Mouse (Mus musculus) kidney, embryonic 16.5 days (tissue): Measurements from ENCODE around the gene Itga4. TPM values are rescaled to one million over a fixed set of nuclear protein-coding genes. Genes with fewer than 3 reads are reported as not detected.

Experiments used
- ATAC-seq: fragments of 200-750 bp; cut with Nextera tagmentation; 2 replicates; pipeline ENCODE4 v1.8.0; 2017; ENCODE audit warnings: moderate TSS enrichment; ENCODE audit not compliant: low FRiP score, low TSS enrichment
- H3K27ac ChIP-seq: fragments of 300-500 bp; sonication (generic); 2 replicates; pipeline ENCODE4 v1.5.1; 2014; ENCODE audit warnings: low read length
- H3K27me3 ChIP-seq: fragments of 300-500 bp; sonication (generic); 2 replicates; pipeline ENCODE4 v1.6.1; 2014; ENCODE audit warnings: low read length, control low read depth, mixed read lengths; ENCODE audit not compliant: insufficient read depth
- H3K36me3 ChIP-seq: fragments of 300-500 bp; sonication (generic); 2 replicates; pipeline ENCODE4 v1.6.1; 2014; ENCODE audit warnings: low read length, control low read depth, mixed read lengths; ENCODE audit not compliant: insufficient read depth
- H3K4me1 ChIP-seq: fragments of 300-500 bp; sonication (generic); 2 replicates; pipeline ENCODE4 v1.6.1; 2014; ENCODE audit warnings: low read length, control low read depth, mixed read lengths; ENCODE audit not compliant: insufficient read depth
- H3K4me2 ChIP-seq: fragments of 300-500 bp; sonication (generic); replicated peaks from 2 replicates; pipeline ENCODE4 v1.6.1; 2014; ENCODE audit warnings: low read depth, low read length
- H3K4me3 ChIP-seq: fragments of 300-500 bp; sonication (generic); 2 replicates; pipeline ENCODE4 v1.5.1; 2014; ENCODE audit warnings: mild to moderate bottlenecking, low read length
- H3K9ac ChIP-seq: fragments of 300-500 bp; sonication (generic); replicated peaks from 2 replicates; pipeline ENCODE4 v1.6.1; 2014; ENCODE audit warnings: low read length
- H3K9me3 ChIP-seq: fragments of 300-500 bp; sonication (generic); 2 replicates; pipeline ENCODE4 v1.6.1; 2016; ENCODE audit warnings: low read length, control low read depth
- WGBS: fragments of 180-500 bp; shearing (Covaris S2); extraction: QIAGEN DNeasy Blood & Tissue Kit; methylation state at CpG from one replicate; pipeline ENCODE4 v1.1.7; 2014; 5-methylcytosine and 5-hydroxymethylcytosine counted together
- polyA plus RNA-seq: library from polyadenylated mRNA; unstranded; fragments of >200 nt; fragmentation: Nextera tagmentation; extraction: Ambion mirVana; gene quantifications from 2 replicates; pipeline ENCODE4 v1.2.1, GENCODE M21; 2015

Itga4 gene
- polyA plus RNA-seq, 1 experiment from 2014 or later, result 4.2 TPM

DNA sequence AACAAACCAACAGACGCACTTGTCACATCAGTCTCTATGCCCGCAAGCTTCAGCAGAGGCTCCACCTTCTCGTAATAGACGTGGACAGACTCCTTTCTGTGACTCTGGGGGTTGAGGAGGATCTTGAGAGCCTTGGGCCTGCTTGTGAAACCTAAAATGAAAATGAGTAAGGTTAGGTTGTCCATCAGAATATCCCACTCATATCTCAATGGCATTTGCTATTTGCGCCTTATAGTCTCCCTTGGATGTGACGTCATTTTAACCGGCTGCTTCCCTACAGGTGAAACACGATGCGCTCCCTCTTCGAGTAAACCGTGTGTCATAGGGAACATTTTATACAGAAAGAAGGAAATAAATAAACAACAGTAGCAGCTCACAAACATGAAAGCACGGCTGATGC is 113.4 kb downstream of the Itga4 start:
- Histone ChIP-seq H3K4me2 (no peak overlapping the region), H3K27ac (no peak overlapping the region), H3K9me3 (no peaks in the 10 kb centered on the region), H3K4me3 (no peak overlapping the region), H3K27me3 (no peaks in the 10 kb centered on the region), H3K36me3 (no peaks in the 10 kb centered on the region), H3K9ac (no peak overlapping the region), H3K4me1 (0 out of 2 replicates have a peak, but pooled peaks cover 4% of the 10 kb centered on the region)
- 75% methylated on average over 12 of the region's 12 CpGs for WGBS
- no peak for ATAC-seq

DNA sequence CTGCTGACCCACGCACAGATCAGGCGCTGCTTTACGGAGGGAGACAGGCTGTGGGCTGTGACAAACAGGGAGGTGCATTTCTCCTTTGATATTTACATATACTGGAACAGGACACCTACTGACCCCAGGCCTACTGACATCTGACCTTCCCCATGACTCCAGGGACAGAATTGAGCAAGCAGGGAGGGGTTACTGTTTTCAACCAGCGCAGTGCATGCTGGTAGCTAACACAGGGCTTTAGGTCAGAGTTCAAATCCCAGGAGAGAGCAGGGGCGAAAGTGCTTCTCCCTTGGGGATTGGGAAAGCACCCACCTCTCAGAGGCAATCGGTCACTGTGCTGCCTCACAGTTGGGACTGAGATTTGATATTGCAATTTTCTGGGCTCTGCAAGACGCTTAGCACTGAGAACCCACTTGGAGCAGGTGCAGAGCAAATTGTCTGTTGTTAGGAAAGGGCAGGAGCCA is 113.9 kb downstream of the Itga4 start:
- H3K27me3 ChIP-seq, result no peaks in the 10 kb centered on the region
- no peak overlapping the region for H3K27ac ChIP-seq
- H3K4me2 ChIP-seq, result no peak overlapping the region
- 0 out of 2 replicates have a peak, but pooled peaks cover 4% of the 10 kb centered on the region for H3K4me1 ChIP-seq
- H3K36me3 ChIP-seq, result no peaks in the 10 kb centered on the region
- 56% methylated on average over 7 of the region's 7 CpGs for WGBS
- H3K9me3 ChIP-seq, result no peaks in the 10 kb centered on the region
- H3K4me3 ChIP-seq, result no peak overlapping the region
- no peak overlapping the region for H3K9ac ChIP-seq
- 0 out of 2 replicates have a peak, but pooled peaks have one; percentile 27 for ATAC-seq

DNA sequence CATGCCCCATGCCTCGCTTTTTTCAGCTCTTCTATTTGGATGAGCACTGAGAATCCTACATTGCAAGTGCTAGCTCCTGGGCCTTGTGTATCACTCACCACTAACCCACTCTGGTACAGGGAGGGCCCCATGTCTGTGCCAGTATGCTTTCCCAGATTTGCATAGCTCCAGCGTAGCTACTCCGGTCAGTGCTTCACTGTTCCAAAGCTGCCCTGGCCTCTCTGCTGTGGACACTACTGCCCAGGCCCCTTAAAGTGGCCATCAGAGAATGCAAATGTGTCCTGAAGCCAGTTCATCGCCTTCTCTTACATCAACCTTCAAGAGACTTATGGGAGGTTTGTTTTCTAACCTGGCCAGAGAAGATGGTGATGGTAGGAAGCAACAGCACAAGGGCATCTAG is 114.7 kb downstream of the Itga4 start:
- Histone ChIP-seq H3K4me1 (0 out of 2 replicates have a peak, but pooled peaks cover 4% of the 10 kb centered on the region), H3K4me2 (no peak overlapping the region), H3K9me3 (no peaks in the 10 kb centered on the region), H3K27ac (no peak overlapping the region), H3K27me3 (no peaks in the 10 kb centered on the region), H3K36me3 (no peaks in the 10 kb centered on the region), H3K9ac (no peak overlapping the region), H3K4me3 (no peak overlapping the region)
- ATAC-seq, result 0 out of 2 replicates have a peak, but pooled peaks have one; percentile 42
- 79% methylated on average over 4 of the region's 4 CpGs for WGBS

DNA sequence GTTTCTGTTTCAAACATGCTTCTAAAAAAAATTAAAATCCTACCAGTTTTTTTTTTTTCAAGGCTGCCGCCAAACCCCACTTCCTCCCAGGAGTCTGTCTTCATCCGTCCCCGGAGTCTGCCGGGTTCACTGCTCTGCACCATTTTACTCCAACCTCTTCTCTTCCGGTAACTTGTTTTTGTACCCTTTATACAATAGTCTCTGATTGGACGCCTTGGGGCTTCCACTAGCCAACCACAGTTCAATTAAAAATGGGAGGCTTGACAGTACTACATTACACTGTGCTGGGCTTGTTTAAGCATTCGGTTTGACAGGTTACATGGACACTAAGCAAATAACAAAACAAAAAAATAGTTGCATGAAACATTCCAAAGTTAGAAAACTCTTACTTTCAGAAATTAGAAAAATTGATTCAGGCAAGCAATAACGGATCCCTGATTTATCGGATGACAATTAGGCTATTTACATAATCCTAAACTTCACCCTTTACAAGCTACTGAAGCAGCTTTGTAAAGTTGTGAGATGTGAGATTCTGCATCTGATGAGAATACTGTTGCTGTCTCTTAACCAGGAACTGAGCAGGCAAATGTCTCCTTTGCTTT is 115.6 kb downstream of the Itga4 start:
- no peak for ATAC-seq
- Histone ChIP-seq H3K27me3 (no peaks in the 10 kb centered on the region), H3K9me3 (no peaks in the 10 kb centered on the region), H3K36me3 (no peaks in the 10 kb centered on the region), H3K27ac (no peak overlapping the region), H3K4me3 (no peak overlapping the region), H3K9ac (no peak overlapping the region), H3K4me1 (0 out of 2 replicates have a peak, but pooled peaks cover 4% of the 10 kb centered on the region), H3K4me2 (no peak overlapping the region)
- WGBS, result 78% methylated on average over 9 of the region's 9 CpGs

DNA sequence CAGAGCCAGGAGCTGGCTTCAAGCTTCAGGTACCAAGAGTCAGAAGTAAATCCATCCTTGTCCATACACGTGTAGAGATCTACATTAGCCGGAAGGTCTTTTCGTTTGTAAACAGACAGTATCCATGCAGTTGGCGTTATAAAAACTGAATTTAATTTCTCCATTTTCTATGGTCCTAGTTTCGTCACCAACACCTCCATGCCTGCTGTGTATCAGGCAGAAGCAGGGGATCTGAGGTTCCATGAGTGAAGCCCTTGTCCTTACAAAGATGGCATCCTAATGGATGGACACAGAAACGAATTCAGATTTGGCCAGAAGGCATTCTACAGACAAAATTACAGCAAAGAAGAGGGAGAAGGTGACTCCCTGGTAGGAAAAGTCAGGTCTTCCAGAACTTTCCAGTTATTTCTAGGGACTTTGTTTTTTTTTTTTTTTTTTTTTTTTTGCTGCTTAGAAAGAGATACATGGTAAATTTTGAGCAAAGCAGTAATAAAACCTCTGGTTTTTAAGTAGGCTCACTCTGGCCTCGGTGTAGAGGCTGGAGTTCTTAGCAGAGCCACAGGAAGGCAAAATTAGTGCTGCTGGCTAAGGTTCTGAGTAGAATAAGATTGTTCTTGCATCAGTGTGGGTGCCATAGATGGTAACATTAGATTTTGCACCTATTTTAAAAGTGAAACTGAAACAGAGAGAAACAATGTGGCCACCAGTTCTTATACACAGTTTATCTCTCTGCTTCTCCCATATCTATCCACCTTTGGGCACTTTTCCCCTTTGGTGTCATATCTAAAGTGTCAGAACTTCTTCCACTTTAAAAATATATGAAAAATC is 116.3 kb downstream of the Itga4 start:
- Histone ChIP-seq H3K9ac (no peak overlapping the region), H3K4me3 (no peak overlapping the region), H3K27ac (no peak overlapping the region), H3K4me2 (no peak overlapping the region), H3K36me3 (no peaks in the 10 kb centered on the region), H3K9me3 (no peaks in the 10 kb centered on the region), H3K4me1 (0 out of 2 replicates have a peak, but pooled peaks cover 4% of the 10 kb centered on the region), H3K27me3 (no peaks in the 10 kb centered on the region)
- 90% methylated on average over 7 of the region's 7 CpGs for WGBS
- no peak for ATAC-seq

DNA sequence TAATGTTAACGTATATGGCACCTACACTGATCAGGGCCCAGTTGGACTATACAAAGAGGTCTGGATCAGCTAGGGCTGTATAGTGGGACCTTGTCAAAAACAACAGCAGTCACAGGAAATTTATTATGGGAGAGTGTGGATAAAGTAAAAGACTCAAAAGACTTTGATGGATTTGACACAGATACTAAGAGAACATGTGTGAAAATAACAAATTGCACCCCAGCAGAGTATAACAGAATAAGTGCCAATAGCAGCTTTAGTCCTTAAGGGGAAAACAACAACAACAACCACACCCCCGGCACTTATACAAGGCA is 116.9 kb downstream of the Itga4 start:
- H3K9ac ChIP-seq, result no peak overlapping the region
- no peaks in the 10 kb centered on the region for H3K36me3 ChIP-seq
- H3K9me3 ChIP-seq, result no peaks in the 10 kb centered on the region
- H3K4me1 ChIP-seq, result 0 out of 2 replicates have a peak, but pooled peaks cover 4% of the 10 kb centered on the region
- H3K4me3 ChIP-seq, result no peak overlapping the region
- no peak overlapping the region for H3K4me2 ChIP-seq
- H3K27ac ChIP-seq, result no peak overlapping the region
- no peaks in the 10 kb centered on the region for H3K27me3 ChIP-seq
- ATAC-seq, result no peak
- WGBS, result 73% methylated on average over 2 of the region's 2 CpGs

DNA sequence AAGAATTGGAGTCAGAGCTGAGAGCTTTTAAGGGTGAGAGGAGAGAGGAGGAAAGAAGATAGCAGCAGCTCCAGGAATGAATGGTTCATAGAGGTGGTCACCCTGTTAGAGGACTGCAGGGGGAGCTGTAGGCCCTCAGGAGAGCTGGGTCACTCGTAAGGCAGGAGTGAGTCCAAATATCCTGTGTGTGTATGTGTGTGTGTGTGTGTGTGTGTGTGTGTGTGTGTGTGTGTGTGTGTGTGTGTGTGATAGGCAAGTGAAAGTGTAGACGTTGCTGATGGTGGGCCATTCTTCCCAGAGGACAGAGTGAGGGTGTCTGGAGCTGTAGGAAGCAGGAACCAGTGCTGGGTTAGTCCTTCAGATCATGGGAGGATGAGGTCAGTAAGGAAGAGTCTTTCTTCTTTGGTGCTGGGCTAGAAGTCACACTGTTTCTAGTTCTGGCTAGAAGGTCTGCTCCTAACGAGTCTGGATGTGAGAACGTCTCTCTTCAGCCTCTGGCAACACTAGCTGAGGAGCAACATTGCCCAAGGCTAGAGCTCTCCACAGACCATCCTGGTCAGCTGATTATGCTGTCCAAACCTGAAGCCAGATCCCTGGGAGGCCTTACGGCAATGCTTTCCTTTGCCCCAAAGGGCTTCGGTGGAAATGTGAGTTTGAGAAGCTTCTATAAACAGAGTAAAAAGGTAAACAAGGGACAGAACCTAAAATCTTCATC is 117.4 kb downstream of the Itga4 start:
- ATAC-seq, result peak; percentile 74
- no peak overlapping the region for H3K4me3 ChIP-seq
- WGBS, result 44% methylated on average over 6 of the region's 6 CpGs
- H3K27me3 ChIP-seq, result no peaks in the 10 kb centered on the region
- H3K9me3 ChIP-seq, result no peaks in the 10 kb centered on the region
- no peak overlapping the region for H3K27ac ChIP-seq
- H3K36me3 ChIP-seq, result no peaks in the 10 kb centered on the region
- no peak overlapping the region for H3K9ac ChIP-seq
- H3K4me2 ChIP-seq, result no peak overlapping the region
- H3K4me1 ChIP-seq, result 0 out of 2 replicates have a peak, but pooled peaks cover 4% of the 10 kb centered on the region

DNA sequence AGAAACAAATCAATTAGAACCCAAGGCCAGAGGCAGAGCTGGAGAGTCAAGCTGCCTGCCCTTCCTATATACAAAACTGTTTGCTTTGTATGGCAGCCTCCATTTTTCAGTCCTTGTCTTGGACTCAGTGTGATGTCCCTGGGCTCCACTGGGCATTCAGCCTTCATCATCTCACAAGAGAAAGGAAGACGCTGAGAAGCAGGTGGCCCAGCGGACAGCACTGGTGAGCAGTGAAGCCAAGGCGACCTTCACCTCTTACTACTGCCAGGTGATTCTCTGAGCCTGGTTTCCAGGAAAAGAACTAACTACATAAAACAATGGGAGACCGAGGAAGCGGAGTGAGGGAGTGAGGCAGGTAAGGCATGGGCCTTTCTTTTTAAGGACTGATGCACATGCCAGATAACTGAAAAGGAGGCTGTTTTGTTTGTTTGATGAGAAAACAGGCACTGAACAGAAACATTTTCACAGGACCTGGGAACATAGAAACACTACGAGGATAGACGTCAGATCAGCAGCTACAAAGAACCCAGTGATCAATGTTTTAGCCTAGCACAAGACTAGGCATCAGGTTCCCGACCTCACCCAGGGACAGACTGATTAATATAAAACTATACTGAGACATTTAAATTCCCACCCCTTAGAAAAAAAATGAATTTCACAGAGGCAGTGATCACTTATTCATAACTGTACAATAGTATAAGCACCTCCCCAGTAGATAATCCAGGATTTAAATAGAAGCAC is 123.3 kb downstream of the Itga4 start:
- no peak overlapping the region for H3K4me3 ChIP-seq
- WGBS, result 62% methylated on average over 8 of the region's 8 CpGs
- ATAC-seq, result peak; percentile 66; the same call in 1 of the 2 replicates
- peak overlapping the region; percentile 42 for H3K4me2 ChIP-seq
- H3K36me3 ChIP-seq, result no peaks in the 10 kb centered on the region
- no peak overlapping the region for H3K9ac ChIP-seq
- no peaks in the 10 kb centered on the region for H3K27me3 ChIP-seq
- H3K27ac ChIP-seq, result peak overlapping the region; percentile 94
- H3K4me1 ChIP-seq, result no peaks in the 10 kb centered on the region
- H3K9me3 ChIP-seq, result no peaks in the 10 kb centered on the region
